Comparison of ENCODE assay signal across 14 mouse cellular contexts in the genomic region with DNA sequence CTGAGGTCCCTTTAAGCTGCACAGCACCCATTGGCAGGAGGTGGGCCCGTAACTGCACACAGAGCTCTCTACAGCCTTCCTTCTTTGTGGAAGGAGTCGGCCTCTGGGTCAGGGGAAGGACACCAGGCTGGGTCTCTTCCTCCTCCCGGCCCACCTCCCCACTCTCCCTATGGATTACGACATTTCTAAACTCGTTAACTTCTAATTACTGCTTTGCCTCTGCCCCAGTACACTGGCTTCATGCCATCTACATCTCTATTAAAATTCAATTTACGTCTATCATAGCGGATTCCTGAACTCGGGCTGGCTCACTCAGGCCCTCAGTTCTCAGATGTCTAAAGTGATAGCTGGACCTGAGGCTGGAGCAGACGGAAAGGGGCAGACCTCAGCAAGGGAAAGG.
"Had no signal": no experiment of that assay in that cellular context is flagged by ENCODE, and none has a peak within 500 bp of the region (broad histone marks: within the 10 kb centered on the region; RNA-seq: fewer than 3 reads in every experiment).

No protein-coding gene starts in this region.

- H3K9ac ChIP-seq: limb, embryonic 15.5 days; liver, embryonic 12.5 days; neural tube, embryonic 12.5 days; stomach, embryonic 15.5 days had no signal

- DNase-seq: kidney, adult 11 months; kidney, adult 9 months; kidney, postnatal 10 days; left cerebral cortex, postnatal 4 days; lung, postnatal 14 days; midbrain, embryonic 14.5 days; right cerebral cortex, postnatal 14 days; thymus, adult 2 months; thymus, postnatal 25 days had no signal

- H3K9me3 ChIP-seq: limb, embryonic 15.5 days; liver, embryonic 12.5 days; neural tube, embryonic 12.5 days; stomach, embryonic 15.5 days had no signal

- H3K36me3 ChIP-seq: liver, embryonic 12.5 days; neural tube, embryonic 12.5 days; stomach, embryonic 15.5 days had no signal

- H3K4me3 ChIP-seq: limb, embryonic 15.5 days; liver, embryonic 12.5 days; myocyte; neural tube, embryonic 12.5 days; stomach, embryonic 15.5 days had no signal

- H3K27ac ChIP-seq: limb, embryonic 15.5 days; liver, embryonic 12.5 days; neural tube, embryonic 12.5 days; stomach, embryonic 15.5 days had no signal

- H3K4me2 ChIP-seq: limb, embryonic 15.5 days; liver, embryonic 12.5 days; neural tube, embryonic 12.5 days; stomach, embryonic 15.5 days had no signal

- H3K27me3 ChIP-seq: limb, embryonic 15.5 days; liver, embryonic 12.5 days; neural tube, embryonic 12.5 days; stomach, embryonic 15.5 days had no signal

- ATAC-seq: liver, embryonic 12.5 days had no signal

- H3K4me1 ChIP-seq: liver, embryonic 12.5 days; stomach, embryonic 15.5 days had no signal
